Mouse (Mus musculus) B cell, adult 62 days (primary cell): Measurements from ENCODE around the gene Gm10518. TPM values are rescaled to one million over a fixed set of nuclear protein-coding genes. Genes with fewer than 3 reads are reported as not detected.

Experiments used
- total RNA-seq: library from RNA; stranded (reverse); gene quantifications from 4 replicates; pipeline ENCODE4 v1.2.4, GENCODE M21; 2023

Gene Gm10518
- not detected in 4 replicates for total RNA-seq

DNA sequence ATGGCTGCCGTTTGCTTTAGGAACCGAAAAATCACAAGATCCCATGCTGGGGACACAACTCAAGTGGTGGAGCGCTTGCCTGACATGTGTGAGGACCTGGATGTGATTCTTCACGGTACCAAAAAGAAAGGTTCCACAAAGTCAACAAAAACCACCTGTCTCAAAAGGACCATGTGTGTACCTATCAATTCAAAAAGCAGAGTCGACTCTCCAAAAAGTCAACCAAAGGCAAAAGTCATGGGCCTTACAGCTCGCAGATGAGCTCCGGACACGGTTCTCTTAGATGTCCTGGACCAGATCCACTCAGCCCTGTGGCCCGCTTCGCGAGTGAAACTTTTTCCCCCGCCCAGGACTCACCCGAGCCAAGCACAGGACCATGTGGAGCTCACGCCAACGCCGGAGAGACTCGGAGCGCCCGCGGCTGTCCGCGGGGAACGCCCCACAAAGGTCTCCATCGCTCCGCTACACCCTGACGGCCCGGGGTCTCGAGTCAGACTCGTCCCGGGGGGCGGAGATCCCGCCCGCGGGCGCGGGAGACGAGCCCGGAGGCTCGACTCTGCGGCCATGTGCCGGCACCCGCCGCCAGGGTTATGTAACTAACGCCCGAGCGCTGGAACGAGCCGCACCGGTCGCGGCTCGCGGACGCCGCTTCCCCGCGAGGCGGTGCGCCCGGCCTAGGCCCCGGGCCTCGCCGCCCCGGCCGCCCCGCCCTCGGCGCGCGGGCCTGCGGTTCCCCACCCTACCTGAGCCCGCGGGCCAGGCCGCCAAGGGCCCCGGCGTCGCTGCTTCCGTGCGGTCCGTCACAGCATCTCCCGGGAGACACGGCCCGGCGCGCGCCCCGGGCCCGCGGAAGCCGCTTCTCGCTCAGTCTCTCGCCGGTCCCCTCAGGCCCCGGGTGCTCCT is at the start of gene Gm10518:
Gm10518 (plus strand) TSS at position 767 of the 903 bp plus-strand sequence.

DNA sequence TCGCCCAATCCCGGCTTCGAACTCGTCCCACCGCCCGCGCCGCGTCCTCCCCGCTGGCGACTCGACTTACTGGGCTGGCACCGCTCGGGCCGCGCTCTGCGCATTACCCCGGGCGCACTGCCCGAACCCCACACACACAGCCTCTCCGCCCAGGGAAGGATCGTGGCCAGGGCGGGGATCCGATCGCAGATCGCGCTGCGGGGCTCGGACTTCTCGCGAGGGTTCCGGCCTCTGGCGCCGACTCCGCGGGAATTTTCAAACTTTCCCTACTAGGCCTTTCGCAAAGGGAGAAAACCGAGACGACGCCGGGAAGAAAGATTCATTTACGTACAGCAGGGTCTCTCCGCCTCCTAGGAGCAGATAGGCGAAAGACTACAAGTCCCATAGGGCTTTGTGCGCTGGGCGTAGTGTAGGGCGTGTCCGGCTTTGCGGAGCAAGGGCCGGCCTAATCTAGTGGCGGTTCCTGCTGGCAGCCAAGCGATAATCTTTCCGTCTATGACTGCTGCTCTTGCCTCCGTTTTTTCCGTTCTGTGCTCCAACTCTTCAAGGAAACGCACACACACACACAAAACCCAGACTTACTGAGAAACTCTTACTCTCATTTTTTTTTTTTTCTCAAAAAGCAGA is 450 bp downstream of the Gm10518 start, which contains the start of gene Ahctf1:
Ahctf1 (minus strand) TSS at position 168 of the 627 bp plus-strand sequence.

Other genes with a start within 250 kb of the Gm10518 start
- 2.5 to 5.7 TPM (median 4.2 TPM) in 4 replicates for gene Sccpdh, start 135.2 kb upstream of the Gm10518 start, total RNA-seq
- gene Kif28, start 58.1 kb upstream of the Gm10518 start, total RNA-seq = not detected in 4 replicates
- gene Ahctf1, start 304 bp downstream of the Gm10518 start, total RNA-seq = 137 to 153 TPM (median 145 TPM) in 4 replicates
- gene Cdc42bpa, start 157.1 kb downstream of the Gm10518 start, total RNA-seq = 0.81 to 1.2 TPM (median 0.85 TPM) in 4 replicates